Mouse (Mus musculus): Measurements from ENCODE around the gene Dcaf5. TPM values are rescaled to one million over a fixed set of nuclear protein-coding genes. Genes with fewer than 3 reads are reported as not detected.

The Dcaf5 gene
- polyA plus RNA-seq, 1 experiment: 15.2 TPM

DNA sequence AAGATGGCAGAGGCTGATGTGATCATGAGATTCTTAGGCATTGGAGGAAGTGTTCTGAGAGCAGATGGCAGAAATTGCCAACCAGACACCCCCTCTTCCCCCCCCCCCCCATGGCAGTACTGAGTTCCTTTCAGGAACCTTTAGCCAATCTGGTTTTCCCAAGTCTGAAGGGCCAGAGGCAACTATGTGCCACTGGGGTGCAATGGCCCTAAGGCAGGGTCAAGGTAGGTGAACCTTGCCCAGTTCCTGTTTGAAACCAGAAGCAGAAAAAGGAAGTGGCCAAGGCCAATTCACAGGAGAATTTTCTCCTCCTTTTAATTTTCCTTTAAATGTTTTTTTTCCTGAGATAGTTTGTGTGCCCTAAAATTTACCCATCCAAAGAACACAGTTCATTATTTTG, 110.4 kb downstream of the Dcaf5 start:
- no peaks in the 10 kb centered on the region for H3K36me3 ChIP-seq (ENCODE audit: control insufficient read depth, insufficient read depth, low read length)
- TF ChIP-seq CTCF (IDR thresholded peaks at IDR 0.05; ENCODE audit: extremely low read depth, insufficient read length, insufficient replicate concordance, low read depth, low read length) (no peak), POLR2A (IDR thresholded peaks at IDR 0.05; ENCODE audit: low read depth, low read length) (no peak)
- no peak overlapping the region for H3K4me3 ChIP-seq (ENCODE audit: low read depth, low read length)
- no peak overlapping the region for H3K27ac ChIP-seq (ENCODE audit: insufficient read depth, low read depth, low read length)
- no peaks in the 10 kb centered on the region for H3K27me3 ChIP-seq (ENCODE audit: control insufficient read depth, insufficient read depth, low read length)
- peaks cover 21% of the 10 kb centered on the region for H3K4me1 ChIP-seq (ENCODE audit: control insufficient read depth, insufficient read depth, insufficient read length, low read length)

DNA sequence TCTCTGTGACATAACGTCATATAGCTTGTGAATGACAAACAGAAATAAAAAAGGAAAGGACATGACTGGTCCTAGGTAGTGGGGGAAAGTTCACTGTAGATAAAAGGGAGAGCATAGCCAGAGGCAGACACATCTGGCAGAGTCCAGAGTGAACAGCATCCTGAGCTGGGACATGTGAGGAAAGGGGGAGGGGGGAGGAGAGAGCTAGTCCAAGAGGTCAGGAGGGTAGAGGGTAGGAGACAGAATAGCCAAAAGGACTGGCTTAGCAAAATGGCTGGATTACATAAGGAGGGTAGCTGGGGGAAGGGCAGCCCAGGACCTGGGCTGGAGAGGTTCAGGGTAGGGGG, 111.6 kb downstream of the Dcaf5 start:
- Histone ChIP-seq H3K27ac (ENCODE audit: insufficient read depth, low read depth, low read length) (no peak overlapping the region), H3K27me3 (ENCODE audit: control insufficient read depth, insufficient read depth, low read length) (no peaks in the 10 kb centered on the region), H3K36me3 (ENCODE audit: control insufficient read depth, insufficient read depth, low read length) (no peaks in the 10 kb centered on the region), H3K4me1 (ENCODE audit: control insufficient read depth, insufficient read depth, insufficient read length, low read length) (peaks cover 13% of the 10 kb centered on the region), H3K4me3 (ENCODE audit: low read depth, low read length) (no peak overlapping the region)
- 33% methylated on average over 1 of the region's 1 CpGs for WGBS
- TF ChIP-seq POLR2A (IDR thresholded peaks at IDR 0.05; ENCODE audit: low read depth, low read length): no peak
- no peak for TF ChIP-seq CTCF (IDR thresholded peaks at IDR 0.05; ENCODE audit: extremely low read depth, insufficient read length, insufficient replicate concordance, low read depth, low read length)

DNA sequence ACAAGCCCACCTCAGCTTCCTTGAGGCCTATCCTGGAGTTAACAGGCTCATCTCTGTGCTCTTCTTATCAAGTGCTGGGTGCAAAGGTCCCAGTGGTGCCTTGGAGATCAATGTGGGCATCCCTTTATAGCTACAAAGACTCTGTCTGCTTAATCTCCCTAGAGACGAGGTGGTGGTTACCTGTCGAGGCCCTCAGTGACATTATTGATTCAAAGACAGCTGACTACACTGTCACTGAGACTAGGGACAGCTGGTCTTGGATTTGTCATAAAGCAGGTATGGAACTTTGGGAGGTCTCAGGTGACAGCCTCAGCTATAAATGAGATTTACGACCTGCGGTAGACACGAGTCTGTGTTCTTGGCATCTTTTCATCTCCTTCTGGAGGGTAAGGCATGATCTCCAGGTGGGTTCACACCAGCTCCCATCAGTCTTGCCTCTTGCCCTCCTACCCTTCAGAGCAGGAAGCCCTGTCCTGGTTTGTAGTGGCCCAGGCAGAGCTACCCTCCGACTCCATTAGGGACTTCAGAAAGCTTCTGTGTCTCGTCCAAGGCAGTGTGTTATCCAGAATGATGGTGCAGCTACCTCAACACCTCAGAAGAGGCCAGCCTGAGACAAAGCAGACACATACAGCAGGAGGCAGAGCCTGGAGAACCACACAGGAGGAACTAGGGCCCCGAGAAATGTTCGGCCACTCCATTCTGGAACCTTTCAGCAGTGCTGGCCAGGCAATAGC, 112.2 kb downstream of the Dcaf5 start:
- H3K27me3 ChIP-seq (ENCODE audit: control insufficient read depth, insufficient read depth, low read length): no peaks in the 10 kb centered on the region
- no peak overlapping the region for H3K4me3 ChIP-seq (ENCODE audit: low read depth, low read length)
- 40% methylated on average over 9 of the region's 9 CpGs for whole genome bisulfite sequencing
- no peak overlapping the region for H3K27ac ChIP-seq (ENCODE audit: insufficient read depth, low read depth, low read length)
- peaks cover 13% of the 10 kb centered on the region for H3K4me1 ChIP-seq (ENCODE audit: control insufficient read depth, insufficient read depth, insufficient read length, low read length)
- no peaks in the 10 kb centered on the region for H3K36me3 ChIP-seq (ENCODE audit: control insufficient read depth, insufficient read depth, low read length)
- no peak for TF ChIP-seq CTCF (IDR thresholded peaks at IDR 0.05; ENCODE audit: extremely low read depth, insufficient read length, insufficient replicate concordance, low read depth, low read length)
- TF ChIP-seq POLR2A (IDR thresholded peaks at IDR 0.05; ENCODE audit: low read depth, low read length): no peak

DNA sequence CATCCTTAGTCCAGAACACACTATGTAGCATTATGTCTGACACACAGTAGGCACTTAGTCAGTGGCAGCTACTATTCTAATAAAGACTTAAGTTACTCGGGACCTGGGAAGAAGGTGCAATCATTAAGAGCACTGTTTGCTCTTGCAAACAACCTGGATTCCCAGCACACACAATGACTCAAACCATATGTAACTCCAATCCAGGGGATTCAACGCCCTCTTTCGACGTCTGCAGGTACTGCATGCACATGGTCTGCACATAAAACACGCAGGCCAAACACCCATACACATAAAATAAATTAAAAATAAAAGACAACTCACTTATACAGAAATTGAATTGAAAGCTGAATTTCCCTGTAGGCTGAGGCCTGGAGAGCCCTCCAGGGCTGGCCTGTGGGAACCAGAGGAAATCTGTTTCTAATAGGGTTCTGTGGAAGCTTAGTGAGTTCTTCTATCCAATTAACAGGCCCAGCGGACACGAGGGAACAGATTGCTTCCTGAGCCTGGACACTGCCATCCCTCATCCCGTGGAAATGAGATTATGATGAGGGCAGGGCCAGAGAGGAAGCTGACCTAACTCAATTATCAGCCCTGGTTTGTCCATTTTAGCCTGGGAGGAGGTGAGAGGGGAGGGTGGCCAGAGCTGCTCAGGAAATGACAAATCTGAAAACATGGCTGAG, 112.9 kb downstream of the Dcaf5 start:
- H3K4me1 ChIP-seq (ENCODE audit: control insufficient read depth, insufficient read depth, insufficient read length, low read length): peaks cover 16% of the 10 kb centered on the region
- H3K4me3 ChIP-seq (ENCODE audit: low read depth, low read length): no peak overlapping the region
- TF ChIP-seq POLR2A (IDR thresholded peaks at IDR 0.05; ENCODE audit: low read depth, low read length) (no peak), CTCF (IDR thresholded peaks at IDR 0.05; ENCODE audit: extremely low read depth, insufficient read length, insufficient replicate concordance, low read depth, low read length) (no peak)
- no peak overlapping the region for H3K27ac ChIP-seq (ENCODE audit: insufficient read depth, low read depth, low read length)
- H3K27me3 ChIP-seq (ENCODE audit: control insufficient read depth, insufficient read depth, low read length): no peaks in the 10 kb centered on the region
- no peaks in the 10 kb centered on the region for H3K36me3 ChIP-seq (ENCODE audit: control insufficient read depth, insufficient read depth, low read length)
- 68% methylated on average over 8 of the region's 8 CpGs for WGBS

DNA sequence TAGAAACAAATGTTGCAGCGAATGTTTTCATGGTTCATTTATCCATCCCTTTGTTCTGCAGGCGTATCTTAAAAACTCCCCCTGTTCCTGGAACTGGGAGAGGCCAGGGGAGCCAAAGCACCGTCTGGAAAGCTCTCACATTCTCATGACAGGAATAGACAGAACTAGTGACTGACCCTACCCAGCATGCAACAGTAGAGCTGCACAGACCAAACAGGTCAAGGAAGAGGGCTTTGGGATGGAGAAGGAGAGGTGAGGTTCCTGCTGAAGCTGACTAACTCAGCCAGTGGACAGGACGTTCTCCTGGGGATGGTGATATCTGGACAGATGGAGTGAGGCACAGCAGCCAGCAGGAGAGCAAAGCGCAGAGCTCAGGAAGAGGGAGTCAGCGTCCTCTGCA, 113.9 kb downstream of the Dcaf5 start:
- Histone ChIP-seq H3K4me3 (ENCODE audit: low read depth, low read length) (no peak overlapping the region), H3K27me3 (ENCODE audit: control insufficient read depth, insufficient read depth, low read length) (no peaks in the 10 kb centered on the region), H3K4me1 (ENCODE audit: control insufficient read depth, insufficient read depth, insufficient read length, low read length) (peaks cover 16% of the 10 kb centered on the region), H3K36me3 (ENCODE audit: control insufficient read depth, insufficient read depth, low read length) (no peaks in the 10 kb centered on the region), H3K27ac (ENCODE audit: insufficient read depth, low read depth, low read length) (no peak overlapping the region)
- no peak for TF ChIP-seq CTCF (IDR thresholded peaks at IDR 0.05; ENCODE audit: extremely low read depth, insufficient read length, insufficient replicate concordance, low read depth, low read length)
- no peak for TF ChIP-seq POLR2A (IDR thresholded peaks at IDR 0.05; ENCODE audit: low read depth, low read length)
- WGBS: 84% methylated on average over 6 of the region's 6 CpGs

DNA sequence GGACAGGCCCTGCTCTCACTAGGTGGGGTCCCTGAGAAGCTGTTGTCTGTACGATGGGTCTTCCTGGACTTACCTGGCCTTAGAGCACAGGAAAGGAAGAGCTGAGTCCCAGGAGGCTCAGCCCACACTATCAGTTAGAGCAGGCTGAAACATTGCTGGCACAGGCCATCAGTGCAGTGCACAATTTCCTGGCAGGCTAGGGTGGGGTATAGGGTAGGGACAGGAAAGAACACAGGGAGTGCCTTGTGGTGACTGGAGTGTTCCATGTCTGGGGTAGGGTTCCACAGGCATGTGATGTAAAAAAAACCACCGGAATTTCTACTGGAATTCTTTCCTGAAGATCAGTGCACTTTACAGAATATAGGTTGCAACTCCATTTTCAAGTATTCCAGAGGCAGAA, 117.3 kb downstream of the Dcaf5 start:
- WGBS: 47% methylated on average over 2 of the region's 2 CpGs
- no peaks in the 10 kb centered on the region for H3K36me3 ChIP-seq (ENCODE audit: control insufficient read depth, insufficient read depth, low read length)
- no peak overlapping the region for H3K27ac ChIP-seq (ENCODE audit: insufficient read depth, low read depth, low read length)
- peaks cover 3% of the 10 kb centered on the region for H3K4me1 ChIP-seq (ENCODE audit: control insufficient read depth, insufficient read depth, insufficient read length, low read length)
- no peak overlapping the region for H3K4me3 ChIP-seq (ENCODE audit: low read depth, low read length)
- no peak for TF ChIP-seq POLR2A (IDR thresholded peaks at IDR 0.05; ENCODE audit: low read depth, low read length)
- TF ChIP-seq CTCF (IDR thresholded peaks at IDR 0.05; ENCODE audit: extremely low read depth, insufficient read length, insufficient replicate concordance, low read depth, low read length): no peak
- H3K27me3 ChIP-seq (ENCODE audit: control insufficient read depth, insufficient read depth, low read length): no peaks in the 10 kb centered on the region

DNA sequence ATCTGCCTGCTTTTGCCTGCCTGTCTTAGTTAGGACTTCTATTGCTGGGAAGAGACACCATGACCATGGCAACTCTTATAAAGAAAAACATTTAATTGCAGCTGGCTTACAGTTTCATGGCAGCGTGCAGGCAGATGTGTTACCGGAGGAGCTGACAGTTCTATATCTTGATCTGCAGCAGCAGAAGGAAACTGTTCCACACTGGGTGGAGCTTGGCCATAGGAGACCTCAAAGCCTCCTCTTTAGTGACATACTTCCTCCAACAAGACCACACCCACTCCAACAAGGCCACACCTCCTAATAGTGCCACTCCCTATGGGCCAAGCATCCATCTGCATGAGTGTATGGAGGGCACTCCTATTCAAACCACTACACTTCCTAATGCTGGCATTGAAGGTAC, 121.1 kb downstream of the Dcaf5 start:
- 76% methylated on average over 2 of the region's 2 CpGs for WGBS
- Histone ChIP-seq H3K27me3 (ENCODE audit: control insufficient read depth, insufficient read depth, low read length) (no peaks in the 10 kb centered on the region), H3K4me1 (ENCODE audit: control insufficient read depth, insufficient read depth, insufficient read length, low read length) (peaks cover 3% of the 10 kb centered on the region; the same call in 1 of the 2 replicates), H3K36me3 (ENCODE audit: control insufficient read depth, insufficient read depth, low read length) (no peaks in the 10 kb centered on the region), H3K27ac (ENCODE audit: insufficient read depth, low read depth, low read length) (no peak overlapping the region), H3K4me3 (ENCODE audit: low read depth, low read length) (no peak overlapping the region)
- TF ChIP-seq POLR2A (IDR thresholded peaks at IDR 0.05; ENCODE audit: low read depth, low read length) (no peak), CTCF (IDR thresholded peaks at IDR 0.05; ENCODE audit: extremely low read depth, insufficient read length, insufficient replicate concordance, low read depth, low read length) (no peak)
